Mouse (Mus musculus) heart, adult 11 months (tissue): ENCODE results near the gene Tmem178.

Experiments
- DNase-seq: peaks from one replicate; pipeline ENCODE4 v3.0.0; 2022

Gene Tmem178

GRCm38 (mm10) chr17:80945510-80945909 is 1.1 kb downstream of the Tmem178 start:
- DNase-seq = peak; percentile 46

- DNase-seq = peak; percentile 41
These were observed 1.9 kb downstream of the Tmem178 start for GRCm38 (mm10) chr17:80946091-80946885.

- DNase-seq = peak; percentile 62
These were observed 2.9 kb downstream of the Tmem178 start for GRCm38 (mm10) chr17:80947075-80947960.

- DNase-seq = peak; percentile 58
These were observed 5.0 kb downstream of the Tmem178 start for GRCm38 (mm10) chr17:80949382-80949781.

GRCm38 (mm10) chr17:80949895-80950294 is 5.5 kb downstream of the Tmem178 start:
- no peak for DNase-seq

- peak; percentile 74 for DNase-seq
These were observed 7.9 kb downstream of the Tmem178 start for GRCm38 (mm10) chr17:80952305-80952704.

- DNase-seq = peak; percentile 59
These were observed 11.0 kb downstream of the Tmem178 start for GRCm38 (mm10) chr17:80955415-80955814.

GRCm38 (mm10) chr17:80955998-80956811 is 11.8 kb downstream of the Tmem178 start:
- DNase-seq = peak; percentile 74

GRCm38 (mm10) chr17:80958332-80958731 is 13.9 kb downstream of the Tmem178 start:
- DNase-seq = peak; percentile 70

- DNase-seq = peak; percentile 29
These were observed 15.4 kb downstream of the Tmem178 start for GRCm38 (mm10) chr17:80959840-80960239.

GRCm38 (mm10) chr17:80967475-80967874 is 23.0 kb downstream of the Tmem178 start:
- DNase-seq = peak; percentile 64

- DNase-seq = peak; percentile 73
These were observed 25.5 kb downstream of the Tmem178 start for GRCm38 (mm10) chr17:80969643-80970619.

GRCm38 (mm10) chr17:80970716-80971115 is 26.3 kb downstream of the Tmem178 start:
- DNase-seq = peak; percentile 83

GRCm38 (mm10) chr17:80972891-80973290 is 28.5 kb downstream of the Tmem178 start:
- DNase-seq = peak; percentile 16

GRCm38 (mm10) chr17:80977245-80977644 is 32.8 kb downstream of the Tmem178 start:
- DNase-seq = peak; percentile 55

GRCm38 (mm10) chr17:80980096-80980495 is 35.7 kb downstream of the Tmem178 start:
- DNase-seq = peak; percentile 55

GRCm38 (mm10) chr17:80981721-80982411 is 37.4 kb downstream of the Tmem178 start:
- DNase-seq = peak; percentile 88

GRCm38 (mm10) chr17:80982412-80982787 is 38.0 kb downstream of the Tmem178 start:
- DNase-seq = peak; percentile 91

GRCm38 (mm10) chr17:80982976-80983375 is 38.5 kb downstream of the Tmem178 start:
- no peak for DNase-seq

- DNase-seq = peak; percentile 35
These were observed 47.2 kb downstream of the Tmem178 start for GRCm38 (mm10) chr17:80991535-80992127.
